Mouse (Mus musculus) midbrain, postnatal 0 days (tissue): Measurements from ENCODE around the gene Iffo1. TPM values are rescaled to one million over a fixed set of nuclear protein-coding genes. Genes with fewer than 3 reads are reported as not detected.
A peak's percentile ranks its signal among the peaks of the same experiment; 100 is the strongest.

ENCODE experiments used
- ATAC-seq: fragments of 200-750 bp; cut with Nextera tagmentation; 2 replicates; pipeline ENCODE4 v1.8.0; 2017; ENCODE audit warnings: moderate number of reproducible peaks, mild to moderate bottlenecking, moderate TSS enrichment, moderate library complexity; ENCODE audit not compliant: low FRiP score
- DNase-seq: peaks from one replicate; pipeline ENCODE4 v3.0.0-alpha.2; 2015; ENCODE audit warnings: low spot score
- H3K27ac ChIP-seq: fragments of 300-500 bp; sonication (generic); 2 replicates; pipeline ENCODE4 v1.5.1; 2014; ENCODE audit warnings: low read depth, mild to moderate bottlenecking, low read length, mixed read lengths
- H3K27me3 ChIP-seq: fragments of 300-500 bp; sonication (generic); 2 replicates; pipeline ENCODE4 v1.6.1; 2014; ENCODE audit warnings: low read length, control low read depth, mixed read lengths; ENCODE audit not compliant: insufficient read depth
- H3K36me3 ChIP-seq: fragments of 300-500 bp; sonication (generic); 2 replicates; pipeline ENCODE4 v1.6.1; 2014; ENCODE audit warnings: low read length, control low read depth, mixed read lengths; ENCODE audit not compliant: insufficient read depth
- H3K4me1 ChIP-seq: fragments of 300-500 bp; sonication (generic); 2 replicates; pipeline ENCODE4 v1.6.1; 2014; ENCODE audit warnings: mild to moderate bottlenecking, control low read depth, antibody characterized with exemption, low read length, mixed read lengths; ENCODE audit not compliant: insufficient read depth
- H3K4me2 ChIP-seq: fragments of 300-500 bp; sonication (generic); 2 replicates; pipeline ENCODE4 v1.6.1; 2014; ENCODE audit warnings: low read depth, mild to moderate bottlenecking, low read length, mixed read lengths; ENCODE audit not compliant: poor library complexity, severe bottlenecking
- H3K4me3 ChIP-seq: fragments of 300-500 bp; sonication (generic); 2 replicates; pipeline ENCODE4 v1.5.1; 2014; ENCODE audit warnings: low read depth, mild to moderate bottlenecking, low read length, moderate library complexity
- H3K9ac ChIP-seq: fragments of 300-500 bp; sonication (generic); replicated peaks from 2 replicates; pipeline ENCODE4 v1.6.1; 2014; ENCODE audit warnings: mild to moderate bottlenecking, low read length, moderate library complexity, mixed read lengths; ENCODE audit not compliant: poor library complexity, severe bottlenecking
- H3K9me3 ChIP-seq: fragments of 300-500 bp; sonication (generic); 2 replicates; pipeline ENCODE4 v1.6.1; 2016; ENCODE audit warnings: low read length, control low read depth
- CTCF ChIP-seq: IDR thresholded peaks from 2 replicates; pipeline ENCODE4 v1.5.1; 2016; ENCODE audit warnings: antibody characterized with exemption, mild to moderate bottlenecking
- WGBS: fragments of 180-500 bp; shearing (Covaris S2); extraction: QIAGEN DNeasy Blood & Tissue Kit; methylation state at CpG from one replicate; pipeline ENCODE4 v1.1.7; 2014; 5-methylcytosine and 5-hydroxymethylcytosine counted together
- polyA plus RNA-seq: library from polyadenylated mRNA; unstranded; fragments of >200 nt; fragmentation: Nextera tagmentation; extraction: Ambion mirVana; gene quantifications from 2 replicates; pipeline ENCODE4 v1.2.1, GENCODE M21; 2015
- total RNA-seq: library from RNA; depleted of rRNA; stranded (reverse); fragments of >200 nt; gene quantifications from 2 replicates; pipeline ENCODE4 v1.2.3, GENCODE M21; 2014

The Iffo1 gene
- total and polyA plus RNA-seq, 2 experiments from 2014 or later, result 20.4 to 33.9 TPM

GRCm38 (mm10) chr6:125109371-125109770 lies 35.7 kb upstream of the Iffo1 start:
- Histone ChIP-seq H3K36me3 (peaks cover 82% of the 10 kb centered on the region), H3K9me3 (no peaks in the 10 kb centered on the region), H3K4me1 (no peaks in the 10 kb centered on the region), H3K27ac (no peak overlapping the region), H3K9ac (no peak overlapping the region), H3K4me2 (no peak overlapping the region), H3K4me3 (no peak overlapping the region), H3K27me3 (no peaks in the 10 kb centered on the region)
- ATAC-seq (no peak), DNase-seq (no peak)
- WGBS, result 93% methylated on average over 14 of the region's 14 CpGs
- TF ChIP-seq CTCF, result no peak

DNA sequence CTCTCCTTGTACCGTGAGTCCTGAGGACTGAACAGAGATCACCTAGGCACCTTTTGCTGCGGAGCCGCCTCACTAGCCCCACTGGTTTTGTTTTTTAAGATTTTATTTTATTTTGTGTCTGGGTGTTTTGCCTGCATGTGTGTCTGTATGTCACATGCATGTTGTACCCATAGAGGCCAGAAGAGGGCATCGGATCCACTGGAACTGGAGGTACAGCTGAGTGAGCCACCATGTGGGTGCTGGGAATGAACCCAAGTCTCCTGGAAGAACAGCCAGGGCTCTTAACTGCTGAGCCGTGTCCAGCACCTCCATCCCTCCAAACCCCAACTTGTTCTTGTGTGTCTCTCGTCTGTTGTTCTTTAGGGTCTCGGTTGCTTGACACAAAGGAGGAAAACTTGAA lies 34.1 kb upstream of the Iffo1 start:
- ATAC-seq (no peak), DNase-seq (peak; percentile 58)
- Histone ChIP-seq H3K36me3 (peaks cover 81% of the 10 kb centered on the region), H3K27ac (no peak overlapping the region), H3K4me1 (no peaks in the 10 kb centered on the region), H3K4me3 (no peak overlapping the region), H3K9ac (no peak overlapping the region), H3K27me3 (no peaks in the 10 kb centered on the region), H3K4me2 (no peak overlapping the region), H3K9me3 (no peaks in the 10 kb centered on the region)
- WGBS, result 96% methylated on average over 7 of the region's 7 CpGs
- peak; percentile 67 for TF ChIP-seq CTCF

GRCm38 (mm10) chr6:125112553-125112952 lies 32.5 kb upstream of the Iffo1 start:
- Histone ChIP-seq H3K4me1 (no peaks in the 10 kb centered on the region), H3K4me2 (no peak overlapping the region), H3K9me3 (no peaks in the 10 kb centered on the region), H3K9ac (no peak overlapping the region), H3K36me3 (peaks cover 78% of the 10 kb centered on the region), H3K27ac (no peak overlapping the region), H3K27me3 (no peaks in the 10 kb centered on the region), H3K4me3 (no peak overlapping the region)
- 95% methylated on average over 11 of the region's 11 CpGs for WGBS
- DNase-seq, result no peak
- ATAC-seq, result no peak
- TF ChIP-seq CTCF, result no peak

- no peak for DNase-seq
- Histone ChIP-seq H3K36me3 (peaks cover 80% of the 10 kb centered on the region), H3K27ac (no peak overlapping the region), H3K4me1 (no peaks in the 10 kb centered on the region), H3K4me2 (no peak overlapping the region), H3K4me3 (no peak overlapping the region), H3K27me3 (no peaks in the 10 kb centered on the region), H3K9me3 (no peaks in the 10 kb centered on the region), H3K9ac (no peak overlapping the region)
- TF ChIP-seq CTCF, result no peak
- no peak for ATAC-seq
- 96% methylated on average over 8 of the region's 8 CpGs for WGBS
Observed at GRCm38 (mm10) chr6:125119387-125119786, 25.7 kb upstream of the Iffo1 start.

DNA sequence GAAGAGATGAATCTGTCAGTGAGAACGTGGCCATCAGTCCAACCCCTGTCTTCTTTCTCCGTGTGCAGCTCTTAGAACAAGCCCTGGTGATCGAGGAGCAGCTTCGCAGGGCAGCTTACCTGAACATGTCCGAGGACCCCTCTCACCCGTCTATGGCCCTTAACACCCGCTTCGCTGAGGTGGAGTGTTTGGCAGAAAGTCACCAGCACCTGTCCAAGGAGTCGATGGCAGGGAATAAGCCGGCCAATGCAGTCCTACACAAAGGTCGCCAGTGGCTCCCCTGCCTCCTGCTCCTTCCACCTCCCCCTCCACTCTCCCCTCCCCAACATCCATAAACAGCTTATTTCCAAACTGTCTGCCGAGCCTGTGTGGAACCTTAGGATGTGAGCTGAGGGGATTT lies 16.3 kb upstream of the Iffo1 start:
- no peaks in the 10 kb centered on the region for H3K9me3 ChIP-seq
- no peak overlapping the region for H3K27ac ChIP-seq
- no peak overlapping the region for H3K9ac ChIP-seq
- H3K4me1 ChIP-seq, result 0 out of 2 replicates have a peak, but pooled peaks cover 2% of the 10 kb centered on the region
- no peak overlapping the region for H3K4me3 ChIP-seq
- H3K27me3 ChIP-seq, result no peaks in the 10 kb centered on the region
- H3K4me2 ChIP-seq, result no peak overlapping the region
- DNase-seq (no peak), ATAC-seq (no peak)
- H3K36me3 ChIP-seq, result peaks cover 41% of the 10 kb centered on the region
- no peak for TF ChIP-seq CTCF
- 91% methylated on average over 12 of the region's 12 CpGs for WGBS

GRCm38 (mm10) chr6:125129710-125130402 lies 15.2 kb upstream of the Iffo1 start:
- H3K4me2 ChIP-seq, result no peak overlapping the region
- H3K36me3 ChIP-seq, result peaks cover 38% of the 10 kb centered on the region
- 84% methylated on average over 18 of the region's 20 CpGs for WGBS
- no peaks in the 10 kb centered on the region for H3K27me3 ChIP-seq
- H3K4me1 ChIP-seq, result 0 out of 2 replicates have a peak, but pooled peaks cover 2% of the 10 kb centered on the region
- H3K4me3 ChIP-seq, result no peak overlapping the region
- ATAC-seq, result no peak
- no peak overlapping the region for H3K27ac ChIP-seq
- H3K9ac ChIP-seq, result no peak overlapping the region
- no peak for TF ChIP-seq CTCF
- H3K9me3 ChIP-seq, result no peaks in the 10 kb centered on the region
- no peak for DNase-seq
